Mouse (Mus musculus) kidney, embryonic 14.5 days (tissue): Measurements from ENCODE around the gene Mthfsd. TPM values are rescaled to one million over a fixed set of nuclear protein-coding genes. Genes with fewer than 3 reads are reported as not detected.

Experiments used
- ATAC-seq: fragments of 200-750 bp; cut with Nextera tagmentation; 2 replicates; pipeline ENCODE4 v1.8.0; 2017; ENCODE audit warnings: moderate number of reproducible peaks, mild to moderate bottlenecking, moderate TSS enrichment, moderate library complexity; ENCODE audit not compliant: low FRiP score, low TSS enrichment
- H3K27ac ChIP-seq: fragments of 300-500 bp; sonication (generic); 2 replicates; pipeline ENCODE4 v1.5.1; 2014; ENCODE audit warnings: low read depth, mild to moderate bottlenecking, low read length, moderate library complexity, mixed read lengths
- H3K27me3 ChIP-seq: fragments of 300-500 bp; sonication (generic); 2 replicates; pipeline ENCODE4 v1.6.1; 2014; ENCODE audit warnings: mild to moderate bottlenecking, low read length; ENCODE audit not compliant: control insufficient read depth, insufficient read depth
- H3K36me3 ChIP-seq: fragments of 300-500 bp; sonication (generic); 2 replicates; pipeline ENCODE4 v1.6.1; 2014; ENCODE audit warnings: low read length, mixed read lengths; ENCODE audit not compliant: control insufficient read depth, insufficient read depth
- H3K4me1 ChIP-seq: fragments of 300-500 bp; sonication (generic); 2 replicates; pipeline ENCODE4 v1.6.1; 2014; ENCODE audit warnings: low read length, mixed read lengths; ENCODE audit not compliant: control insufficient read depth, insufficient read depth
- H3K4me2 ChIP-seq: fragments of 300-500 bp; sonication (generic); replicated peaks from 2 replicates; pipeline ENCODE4 v1.6.1; 2014; ENCODE audit warnings: low read depth, mild to moderate bottlenecking, low read length
- H3K4me3 ChIP-seq: fragments of 300-500 bp; sonication (generic); 2 replicates; pipeline ENCODE4 v1.5.1; 2014; ENCODE audit warnings: mild to moderate bottlenecking, low read length
- H3K9ac ChIP-seq: fragments of 300-500 bp; sonication (generic); 2 replicates; pipeline ENCODE4 v1.6.1; 2014; ENCODE audit warnings: low read depth, mild to moderate bottlenecking, low read length, moderate library complexity
- H3K9me3 ChIP-seq: fragments of 300-500 bp; sonication (generic); 2 replicates; pipeline ENCODE4 v1.6.1; 2016; ENCODE audit warnings: low read length; ENCODE audit not compliant: control insufficient read depth
- WGBS: fragments of 180-500 bp; shearing (Covaris S2); extraction: QIAGEN DNeasy Blood & Tissue Kit; methylation state at CpG from one replicate; pipeline ENCODE4 v1.1.7; 2014; 5-methylcytosine and 5-hydroxymethylcytosine counted together
- polyA plus RNA-seq: library from polyadenylated mRNA; unstranded; fragments of >200 nt; fragmentation: Nextera tagmentation; extraction: Ambion mirVana; gene quantifications from 2 replicates; pipeline ENCODE4 v1.2.1, GENCODE M21; 2014

Gene Mthfsd
- polyA plus RNA-seq, 1 experiment from 2014 or later: 67.0 TPM

DNA sequence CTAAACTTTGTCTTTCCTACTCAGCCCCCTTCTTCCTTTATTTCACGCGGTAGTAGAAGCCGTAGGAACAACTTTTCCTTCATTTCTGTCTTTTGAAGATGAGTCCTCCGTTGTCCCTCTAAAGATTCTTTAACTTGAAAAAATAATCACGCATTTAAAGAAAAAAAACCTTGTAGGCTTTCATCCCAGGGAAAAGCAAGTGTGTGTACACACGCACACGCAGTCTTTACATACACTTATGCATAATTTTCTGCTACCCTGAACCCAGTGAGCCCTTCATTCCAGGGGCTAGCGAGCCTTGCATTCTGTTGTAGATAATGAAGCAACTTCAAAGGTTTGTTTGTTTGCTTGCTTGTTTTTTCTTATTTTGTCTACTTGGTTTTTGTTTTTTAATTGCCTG lies 19.9 kb downstream of the Mthfsd start:
- Histone ChIP-seq H3K9me3 (no peaks in the 10 kb centered on the region), H3K36me3 (no peaks in the 10 kb centered on the region), H3K4me1 (peaks cover 18% of the 10 kb centered on the region; the same call in 1 of the 2 replicates), H3K27me3 (peaks cover 96% of the 10 kb centered on the region), H3K9ac (no peak overlapping the region), H3K4me3 (no peak overlapping the region), H3K4me2 (no peak overlapping the region), H3K27ac (no peak overlapping the region)
- WGBS: 7% methylated on average over 8 of the region's 8 CpGs
- no peak for ATAC-seq

DNA sequence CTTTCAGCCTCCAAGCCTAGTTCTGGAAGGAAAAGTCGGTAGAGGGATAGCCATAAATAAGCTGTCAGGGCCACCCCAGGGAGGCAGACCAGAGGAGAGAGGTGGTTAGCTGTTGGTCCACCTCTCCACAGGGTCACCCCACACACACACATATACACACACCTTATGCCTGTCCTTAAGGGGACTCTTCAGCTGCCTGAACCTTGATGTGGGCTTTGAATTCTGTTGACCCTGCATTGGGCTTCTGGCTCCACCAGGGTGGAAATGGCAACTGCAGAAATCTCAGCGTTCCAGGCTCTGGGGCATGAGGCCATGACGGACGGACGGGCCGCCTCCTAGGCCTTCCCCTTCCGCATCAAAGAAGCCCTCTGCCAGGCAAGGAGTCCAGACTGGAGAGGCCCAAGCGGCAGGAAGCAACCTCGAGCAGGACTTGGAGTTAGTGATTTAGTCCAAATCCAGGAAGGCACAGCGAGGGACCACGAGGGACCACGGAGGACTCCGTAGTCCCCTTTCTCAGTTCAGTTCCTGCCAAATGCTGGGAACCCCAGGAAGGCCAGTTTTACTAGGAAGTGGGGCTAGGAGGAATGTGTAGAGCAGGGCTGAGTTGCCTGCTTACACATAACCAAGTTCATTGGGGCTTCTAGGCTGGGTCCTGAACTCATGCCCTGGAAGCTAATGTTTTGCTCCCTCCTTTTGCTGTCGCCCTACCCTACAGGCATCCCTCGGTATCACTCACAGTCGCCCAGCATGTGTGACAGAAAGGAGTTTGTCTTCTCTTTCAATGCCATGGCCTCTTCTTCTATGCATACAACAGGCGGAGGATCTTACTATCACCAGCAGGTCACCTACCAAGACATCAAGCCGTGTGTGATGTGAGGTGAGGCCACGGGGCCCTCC lies 21.9 kb downstream of the Mthfsd start:
- no peaks in the 10 kb centered on the region for H3K9me3 ChIP-seq
- peak overlapping the region; percentile 56; the same call in 1 of the 2 replicates for H3K4me3 ChIP-seq
- 23% methylated on average over 19 of the region's 19 CpGs for whole genome bisulfite sequencing
- H3K4me2 ChIP-seq: no peak overlapping the region
- peaks cover 98% of the 10 kb centered on the region for H3K27me3 ChIP-seq
- no peak overlapping the region for H3K27ac ChIP-seq
- no peak for ATAC-seq
- H3K4me1 ChIP-seq: peaks cover 23% of the 10 kb centered on the region
- no peak overlapping the region for H3K9ac ChIP-seq
- H3K36me3 ChIP-seq: no peaks in the 10 kb centered on the region

DNA sequence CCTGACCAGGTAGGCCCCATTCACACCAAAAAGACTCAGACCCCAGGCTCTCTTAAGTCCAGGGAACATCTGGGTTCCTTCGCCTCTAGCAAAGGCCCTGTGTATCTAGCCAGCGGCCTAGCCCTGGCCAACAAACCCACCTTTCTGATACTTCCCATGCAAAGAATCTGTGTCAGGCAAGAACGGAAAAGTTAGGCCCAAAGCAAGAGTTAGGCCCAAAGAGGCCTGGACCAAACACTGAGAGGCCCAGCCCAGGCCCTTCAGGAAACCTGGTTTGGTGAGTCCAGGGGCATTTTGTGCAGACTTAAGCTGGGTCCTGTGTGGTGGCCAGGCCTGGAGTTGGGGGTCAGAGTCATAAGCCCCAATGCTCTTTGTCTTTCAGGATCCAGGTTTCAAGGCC lies 22.6 kb downstream of the Mthfsd start:
- 63% methylated on average over 3 of the region's 3 CpGs for WGBS
- ATAC-seq: no peak
- H3K4me3 ChIP-seq: peak overlapping the region; percentile 56; the same call in 1 of the 2 replicates
- no peak overlapping the region for H3K27ac ChIP-seq
- H3K4me1 ChIP-seq: peaks cover 23% of the 10 kb centered on the region
- no peak overlapping the region for H3K9ac ChIP-seq
- no peaks in the 10 kb centered on the region for H3K9me3 ChIP-seq
- H3K4me2 ChIP-seq: no peak overlapping the region
- no peaks in the 10 kb centered on the region for H3K36me3 ChIP-seq
- H3K27me3 ChIP-seq: peaks cover 98% of the 10 kb centered on the region

DNA sequence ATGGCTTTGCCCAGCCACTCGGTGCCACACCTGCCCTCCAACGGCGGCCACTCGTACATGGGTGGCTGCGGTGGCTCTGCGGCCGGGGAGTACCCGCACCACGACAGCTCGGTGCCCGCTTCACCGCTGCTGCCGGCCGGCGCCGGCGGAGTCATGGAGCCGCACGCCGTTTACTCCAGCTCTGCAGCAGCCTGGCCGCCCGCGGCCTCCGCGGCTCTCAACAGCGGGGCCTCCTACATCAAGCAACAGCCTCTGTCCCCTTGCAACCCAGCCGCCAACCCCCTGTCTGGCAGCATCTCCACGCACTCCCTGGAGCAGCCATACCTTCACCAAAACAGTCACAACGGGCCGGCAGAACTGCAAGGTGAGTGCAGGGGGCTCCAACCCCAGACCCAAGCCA lies 23.2 kb downstream of the Mthfsd start:
- H3K9ac ChIP-seq: peak overlapping the region; percentile 35
- H3K36me3 ChIP-seq: no peaks in the 10 kb centered on the region
- H3K4me1 ChIP-seq: peaks cover 23% of the 10 kb centered on the region
- ATAC-seq: no peak
- no peak overlapping the region for H3K27ac ChIP-seq
- WGBS: 3% methylated on average over 30 of the region's 30 CpGs
- H3K4me2 ChIP-seq: peak overlapping the region; percentile 97; the same call in 1 of the 2 replicates
- H3K9me3 ChIP-seq: no peaks in the 10 kb centered on the region
- H3K4me3 ChIP-seq: peak overlapping the region; percentile 56
- H3K27me3 ChIP-seq: peaks cover 98% of the 10 kb centered on the region

DNA sequence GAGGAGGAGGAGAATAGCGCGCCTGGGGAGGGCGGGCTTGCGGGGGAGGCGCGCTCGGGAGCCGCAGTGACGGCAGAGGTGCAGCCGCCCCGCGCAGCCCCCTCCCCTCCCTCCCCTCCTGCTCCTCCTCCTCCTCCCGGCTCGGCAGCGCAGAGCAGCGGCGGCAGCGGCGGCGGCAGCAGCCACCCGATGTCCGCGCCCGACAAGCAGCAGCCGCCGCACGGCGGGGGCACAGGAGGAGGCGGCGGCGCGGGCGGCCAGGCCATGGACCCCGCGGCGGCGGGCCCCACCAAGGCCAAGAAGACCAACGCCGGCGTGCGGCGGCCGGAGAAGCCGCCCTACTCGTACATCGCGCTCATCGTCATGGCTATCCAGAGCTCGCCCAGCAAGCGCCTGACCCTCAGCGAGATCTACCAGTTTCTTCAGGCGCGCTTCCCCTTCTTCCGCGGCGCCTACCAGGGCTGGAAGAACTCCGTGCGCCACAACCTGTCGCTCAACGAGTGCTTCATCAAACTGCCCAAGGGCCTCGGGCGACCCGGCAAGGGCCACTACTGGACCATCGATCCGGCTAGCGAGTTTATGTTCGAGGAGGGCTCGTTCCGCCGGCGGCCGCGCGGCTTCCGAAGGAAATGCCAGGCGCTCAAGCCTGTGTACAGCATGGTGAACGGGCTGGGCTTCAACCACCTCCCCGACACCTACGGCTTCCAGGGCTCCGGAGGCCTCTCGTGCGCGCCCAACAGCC lies 23.8 kb downstream of the Mthfsd start, which contains the start of gene Foxf1:
Foxf1 (plus strand) TSS at position 177 of the 742 bp plus-strand sequence.
- no peaks in the 10 kb centered on the region for H3K9me3 ChIP-seq
- no peak within 1 kb of the TSS for H3K27ac ChIP-seq
- WGBS: 1% methylated on average over 71 of the region's 83 CpGs
- H3K4me1 ChIP-seq: peaks cover 21% of the 10 kb centered on the region
- H3K4me3 ChIP-seq: peak within 1 kb of the TSS; percentile 56
- peak within 1 kb of the TSS; percentile 35 for H3K9ac ChIP-seq
- no peaks in the 10 kb centered on the region for H3K36me3 ChIP-seq
- ATAC-seq: peak; percentile 20; the same call in 1 of the 2 replicates
- H3K4me2 ChIP-seq: peak within 1 kb of the TSS; percentile 97
- peaks cover 98% of the 10 kb centered on the region for H3K27me3 ChIP-seq

DNA sequence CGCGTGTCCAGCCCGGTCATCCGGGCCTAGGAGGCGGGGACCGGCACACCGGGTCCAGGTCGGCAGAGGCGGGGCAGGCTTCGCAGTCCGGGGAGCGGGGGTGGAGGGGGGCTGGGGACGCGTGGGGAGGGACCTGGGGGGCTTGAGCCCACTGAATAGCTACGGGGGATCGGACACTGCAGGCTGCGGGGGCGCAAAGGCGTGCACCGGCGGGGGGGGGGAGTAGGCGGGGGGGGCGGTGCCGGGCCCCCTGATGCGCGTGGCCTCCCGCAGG lies 24.3 kb downstream of the Mthfsd start:
- Histone ChIP-seq H3K4me3 (peak overlapping the region; percentile 56), H3K9me3 (no peaks in the 10 kb centered on the region), H3K4me1 (peaks cover 18% of the 10 kb centered on the region), H3K4me2 (peak overlapping the region; percentile 97), H3K27ac (no peak overlapping the region), H3K27me3 (peaks cover 98% of the 10 kb centered on the region), H3K9ac (peak overlapping the region; percentile 35), H3K36me3 (no peaks in the 10 kb centered on the region)
- ATAC-seq: peak; percentile 26; the same call in 1 of the 2 replicates
- 2% methylated on average over 15 of the region's 27 CpGs for WGBS

DNA sequence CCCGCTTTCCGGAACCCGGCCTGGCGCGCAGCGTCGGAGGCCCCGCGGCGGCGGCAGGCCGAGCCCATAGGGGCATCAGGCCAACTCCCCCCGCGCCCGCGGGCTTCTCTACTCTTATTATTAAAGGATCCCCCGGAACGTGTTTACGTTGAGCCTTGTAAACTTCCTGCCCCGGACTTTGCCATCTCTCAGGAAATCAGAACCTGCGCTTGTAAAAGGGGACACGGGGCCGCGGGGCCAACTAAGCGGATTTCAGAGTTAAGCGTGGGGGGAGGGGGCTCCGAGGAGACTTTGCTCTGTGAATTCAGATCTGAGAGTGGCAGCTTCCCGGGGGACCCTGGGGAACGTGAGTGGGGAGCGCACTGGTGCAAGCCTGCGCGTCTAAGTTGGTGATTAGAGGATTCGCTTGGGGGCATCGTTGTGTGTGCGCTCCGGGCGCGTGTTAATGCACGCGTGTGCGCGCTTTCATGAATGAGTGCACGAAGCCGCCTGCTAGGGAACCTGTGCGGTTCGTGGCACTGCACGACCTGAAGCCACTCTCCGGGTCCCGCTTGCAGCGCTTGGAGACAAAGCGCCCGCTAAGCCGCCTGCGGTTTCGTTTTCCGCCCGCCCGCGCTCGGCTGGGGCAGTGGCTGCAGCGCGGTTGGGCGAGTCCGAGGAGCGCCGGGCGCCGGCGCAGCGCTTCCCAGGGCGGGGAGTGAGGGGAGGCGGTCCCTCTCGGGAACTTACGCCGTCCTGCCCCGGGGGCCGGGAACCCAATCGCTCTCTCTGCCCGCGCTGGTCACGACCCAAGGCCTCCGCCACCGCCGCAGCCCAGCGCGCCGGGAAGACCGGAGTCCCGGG lies 24.9 kb downstream of the Mthfsd start:
- peak overlapping the region; percentile 97 for H3K4me2 ChIP-seq
- H3K27ac ChIP-seq: no peak overlapping the region
- H3K4me1 ChIP-seq: peaks cover 18% of the 10 kb centered on the region
- no peaks in the 10 kb centered on the region for H3K9me3 ChIP-seq
- peak overlapping the region; percentile 35 for H3K9ac ChIP-seq
- WGBS: under 1% methylated on average over 83 of the region's 89 CpGs
- no peaks in the 10 kb centered on the region for H3K36me3 ChIP-seq
- H3K27me3 ChIP-seq: peaks cover 98% of the 10 kb centered on the region
- ATAC-seq: peak; percentile 77
- peak overlapping the region; percentile 56 for H3K4me3 ChIP-seq

DNA sequence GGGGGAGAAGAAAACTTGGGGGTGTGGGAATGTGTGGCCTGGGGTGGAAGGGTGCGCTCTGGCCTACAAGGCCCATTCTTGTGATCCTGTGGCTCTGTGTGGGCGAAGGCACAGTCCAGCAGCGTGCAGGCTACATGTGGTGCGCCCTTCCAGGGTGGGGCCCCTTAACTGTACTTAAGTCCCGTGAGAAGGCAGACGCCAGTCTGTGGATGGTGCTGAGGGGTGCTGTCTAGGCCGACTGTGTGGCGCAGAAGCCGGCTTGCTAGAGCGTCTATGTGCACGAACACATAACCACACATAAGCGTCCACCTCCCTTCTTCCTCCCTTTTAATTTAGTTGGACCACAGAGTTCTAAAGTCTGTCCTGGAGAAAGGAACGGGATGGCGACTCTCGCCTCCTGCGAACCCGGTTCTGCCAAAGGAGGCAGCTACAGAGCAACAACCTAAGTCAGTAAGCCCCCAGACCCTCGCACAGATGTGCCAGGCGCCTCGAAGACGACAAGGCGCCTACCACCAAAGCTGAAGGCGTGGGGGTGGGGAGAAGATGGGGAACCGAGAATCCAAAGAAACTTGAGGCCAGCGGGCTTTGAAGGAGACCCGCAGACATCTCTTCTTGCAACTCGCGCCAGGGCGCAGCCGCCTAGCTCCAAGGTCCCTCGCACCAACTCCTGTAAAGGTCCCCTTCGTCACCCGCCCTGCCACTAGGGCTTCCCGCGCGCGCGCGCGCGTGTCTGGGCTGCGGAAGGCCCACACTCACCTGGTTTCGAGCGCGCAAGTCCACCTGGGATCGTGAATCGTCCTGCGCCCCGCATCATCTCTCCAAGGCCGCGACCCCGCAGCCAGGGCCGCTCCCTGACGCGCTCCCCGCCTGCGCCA lies 25.7 kb downstream of the Mthfsd start:
- Histone ChIP-seq H3K4me3 (peak overlapping the region; percentile 56), H3K4me1 (peaks cover 18% of the 10 kb centered on the region), H3K4me2 (peak overlapping the region; percentile 97), H3K9ac (no peak overlapping the region), H3K27me3 (peaks cover 97% of the 10 kb centered on the region), H3K9me3 (no peaks in the 10 kb centered on the region), H3K36me3 (no peaks in the 10 kb centered on the region), H3K27ac (no peak overlapping the region)
- no peak for ATAC-seq
- 2% methylated on average over 57 of the region's 57 CpGs for WGBS
